Mouse (Mus musculus) limb, embryonic 11.5 days (tissue): ENCODE data around the gene Abcc2. TPM values are rescaled to one million over a fixed set of nuclear protein-coding genes. Genes with fewer than 3 reads are reported as not detected.

ENCODE experiments used
- ATAC-seq: fragments of 200-750 bp; cut with Nextera tagmentation; 2 replicates; pipeline ENCODE4 v1.8.0; 2017; ENCODE audit warnings: low read depth; ENCODE audit not compliant: insufficient number of reproducible peaks, low FRiP score, low TSS enrichment
- DNase-seq: peaks from one replicate; pipeline ENCODE4 v3.0.0-alpha.2; 2015; ENCODE audit warnings: low spot score
- H3K27ac ChIP-seq: fragments of 300-500 bp; sonication (generic); replicated peaks from 2 replicates; pipeline ENCODE4 v1.5.1; 2014; ENCODE audit warnings: low read depth, mild to moderate bottlenecking, low read length
- H3K27me3 ChIP-seq: fragments of 300-500 bp; sonication (generic); 2 replicates; pipeline ENCODE4 v1.6.1; 2014; ENCODE audit warnings: mild to moderate bottlenecking, low read length, mixed read lengths; ENCODE audit not compliant: control insufficient read depth, insufficient read depth
- H3K36me3 ChIP-seq: fragments of 300-500 bp; sonication (generic); 2 replicates; pipeline ENCODE4 v1.6.1; 2014; ENCODE audit warnings: mild to moderate bottlenecking, low read length, moderate library complexity, mixed read lengths; ENCODE audit not compliant: control insufficient read depth, insufficient read depth
- H3K4me1 ChIP-seq: fragments of 300-500 bp; sonication (generic); 2 replicates; pipeline ENCODE4 v1.6.1; 2014; ENCODE audit warnings: low read length, mixed read lengths; ENCODE audit not compliant: control insufficient read depth, insufficient read depth
- H3K4me2 ChIP-seq: fragments of 300-500 bp; sonication (generic); 2 replicates; pipeline ENCODE4 v1.6.1; 2014; ENCODE audit warnings: low read depth, mild to moderate bottlenecking, moderate library complexity; ENCODE audit not compliant: severe bottlenecking
- H3K4me3 ChIP-seq: fragments of 300-500 bp; sonication (generic); 2 replicates; pipeline ENCODE4 v1.5.1; 2014; ENCODE audit warnings: low read depth, low read length
- H3K9ac ChIP-seq: fragments of 300-500 bp; sonication (generic); 2 replicates; pipeline ENCODE4 v1.6.1; 2014; ENCODE audit warnings: mild to moderate bottlenecking, low read length
- H3K9me3 ChIP-seq: fragments of 300-500 bp; sonication (generic); 2 replicates; pipeline ENCODE4 v1.6.1; 2016; ENCODE audit warnings: low read length; ENCODE audit not compliant: control insufficient read depth
- WGBS: fragments of 180-500 bp; shearing (Covaris S2); extraction: QIAGEN DNeasy Blood & Tissue Kit; methylation state at CpG from one replicate; pipeline ENCODE4 v1.1.7; 2014; 5-methylcytosine and 5-hydroxymethylcytosine counted together
- polyA plus RNA-seq: library from polyadenylated mRNA; unstranded; fragments of >200 nt; fragmentation: Nextera tagmentation; extraction: Ambion mirVana; gene quantifications from 2 replicates; pipeline ENCODE4 v1.2.1, GENCODE M21; 2014

The Abcc2 gene
- polyA plus RNA-seq, 1 experiment from 2014 or later = 0.05 TPM

DNA sequence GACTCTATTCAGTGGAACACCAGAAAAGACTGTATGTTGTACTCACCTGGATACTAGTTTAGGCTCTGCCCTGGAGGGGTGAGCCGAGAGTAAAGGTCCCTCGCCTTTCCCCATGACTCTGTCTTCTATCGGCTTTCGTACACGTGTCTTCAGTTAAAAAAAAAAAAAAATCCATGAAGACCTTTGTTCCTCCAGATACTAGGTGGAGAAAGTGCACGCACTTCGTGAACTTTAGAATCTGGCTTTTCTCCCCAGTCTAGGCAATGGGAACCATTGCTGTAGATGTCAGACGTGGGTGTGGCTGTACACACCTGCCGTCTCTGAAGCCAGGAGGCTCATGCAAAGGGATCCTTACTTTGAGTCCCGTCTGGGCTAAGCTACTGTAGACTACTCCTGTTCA is 31.3 kb downstream of the Abcc2 start:
- Histone ChIP-seq H3K9me3 (no peaks in the 10 kb centered on the region), H3K9ac (no peak overlapping the region), H3K4me2 (no peak overlapping the region), H3K27ac (no peak overlapping the region), H3K27me3 (no peaks in the 10 kb centered on the region), H3K4me3 (no peak overlapping the region), H3K36me3 (no peaks in the 10 kb centered on the region), H3K4me1 (no peaks in the 10 kb centered on the region)
- ATAC-seq (no peak), DNase-seq (no peak)
- WGBS = 86% methylated on average over 10 of the region's 10 CpGs

DNA sequence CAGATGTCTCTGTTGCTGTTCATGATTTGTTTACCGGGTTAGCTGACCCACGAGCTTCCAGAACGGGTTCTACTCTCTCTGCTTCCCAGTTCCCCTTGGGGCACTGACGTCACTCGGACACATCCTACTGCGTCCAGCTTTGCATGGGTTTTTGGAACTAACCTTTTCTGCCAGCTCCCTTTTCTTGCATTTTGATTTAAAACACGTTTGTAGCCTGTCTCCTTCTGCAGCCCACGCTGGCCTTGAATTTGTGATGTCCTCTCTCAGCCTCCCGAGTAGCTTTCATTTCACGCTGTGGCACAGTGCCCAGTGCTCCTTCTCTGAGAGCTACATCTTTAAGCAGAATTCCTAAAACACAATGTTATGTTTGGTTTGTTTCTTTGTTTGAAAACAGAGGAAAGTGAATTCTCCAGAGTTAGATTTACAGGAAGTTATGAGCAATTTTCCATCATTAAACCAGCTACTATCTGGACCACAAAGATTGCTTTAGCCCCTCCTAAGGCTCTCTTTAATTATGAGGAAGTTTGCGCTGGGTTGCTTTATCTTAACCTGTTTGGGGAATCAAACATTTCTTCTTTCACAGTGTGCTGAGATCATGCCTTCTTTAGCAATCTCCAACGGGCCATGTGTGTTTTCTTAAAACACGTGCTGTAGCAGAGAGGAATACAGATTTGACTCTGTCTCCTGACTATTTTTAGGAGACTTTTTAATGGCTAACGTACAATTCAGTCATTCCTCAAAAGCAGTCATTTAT is 33.8 kb downstream of the Abcc2 start:
- no peak overlapping the region for H3K4me3 ChIP-seq
- no peak overlapping the region for H3K4me2 ChIP-seq
- no peak overlapping the region for H3K9ac ChIP-seq
- no peak overlapping the region for H3K27ac ChIP-seq
- H3K36me3 ChIP-seq = no peaks in the 10 kb centered on the region
- H3K9me3 ChIP-seq = no peaks in the 10 kb centered on the region
- ATAC-seq = no peak
- H3K27me3 ChIP-seq = no peaks in the 10 kb centered on the region
- DNase-seq = no peak
- H3K4me1 ChIP-seq = no peaks in the 10 kb centered on the region
- WGBS = 83% methylated on average over 14 of the region's 14 CpGs

DNA sequence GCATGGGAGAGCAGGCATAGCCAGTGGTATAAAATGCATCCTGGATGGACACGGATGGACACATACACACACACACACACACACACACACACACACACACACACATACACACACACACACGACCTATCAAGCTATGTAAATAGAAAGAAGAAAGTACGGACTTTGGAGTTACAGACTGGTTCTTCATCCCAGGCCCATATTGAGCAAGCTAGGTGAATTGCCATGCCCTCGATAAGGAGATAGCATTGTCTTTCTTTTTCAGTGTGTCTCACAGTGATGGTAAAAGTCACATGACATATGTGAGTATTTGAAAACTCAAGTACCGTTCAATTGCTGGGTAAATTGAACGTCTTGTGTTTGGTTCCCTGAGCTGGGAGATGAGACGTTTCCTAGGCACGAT is 44.9 kb downstream of the Abcc2 start:
- no peaks in the 10 kb centered on the region for H3K4me1 ChIP-seq
- no peak for DNase-seq
- no peak for ATAC-seq
- no peaks in the 10 kb centered on the region for H3K36me3 ChIP-seq
- no peaks in the 10 kb centered on the region for H3K27me3 ChIP-seq
- H3K9me3 ChIP-seq = no peaks in the 10 kb centered on the region
- H3K27ac ChIP-seq = no peak overlapping the region
- H3K9ac ChIP-seq = no peak overlapping the region
- 87% methylated on average over 8 of the region's 8 CpGs for WGBS
- no peak overlapping the region for H3K4me3 ChIP-seq
- no peak overlapping the region for H3K4me2 ChIP-seq

DNA sequence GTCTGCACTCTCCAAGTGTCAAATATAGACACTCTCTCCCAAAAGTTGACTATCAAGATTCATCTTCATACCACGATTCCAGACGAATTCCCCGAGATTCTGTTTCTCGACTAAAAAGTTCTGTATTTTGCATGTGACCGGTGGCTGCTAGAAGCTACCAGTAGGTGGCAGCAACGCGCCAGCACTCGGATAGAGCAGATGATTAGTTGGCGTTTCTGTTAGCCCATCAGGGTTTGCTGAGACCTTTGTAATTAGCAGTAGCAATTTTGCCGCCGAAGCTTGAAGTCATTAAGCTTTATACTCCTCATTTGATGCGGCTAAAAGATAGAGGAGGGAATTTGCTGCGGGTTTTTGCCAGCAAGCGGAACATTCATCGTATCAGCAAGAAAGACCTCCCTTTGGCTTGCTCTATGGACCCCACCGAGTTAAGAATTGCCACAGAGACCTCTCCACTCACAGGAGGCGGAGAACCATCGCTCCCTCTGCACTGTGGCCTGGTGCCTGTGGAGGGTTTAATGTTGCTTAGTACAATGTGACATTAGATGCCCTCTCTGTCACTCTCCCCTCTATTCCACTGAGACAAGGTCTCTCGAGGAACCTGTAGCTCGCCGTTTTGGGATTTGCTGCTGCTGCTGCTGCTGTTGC is 50.6 kb downstream of the Abcc2 start:
- Histone ChIP-seq H3K4me3 (no peak overlapping the region), H3K27ac (no peak overlapping the region), H3K9ac (no peak overlapping the region), H3K4me2 (no peak overlapping the region), H3K36me3 (no peaks in the 10 kb centered on the region), H3K9me3 (no peaks in the 10 kb centered on the region), H3K4me1 (no peaks in the 10 kb centered on the region), H3K27me3 (no peaks in the 10 kb centered on the region)
- ATAC-seq (no peak), DNase-seq (peak; percentile 87)
- WGBS = 34% methylated on average over 21 of the region's 21 CpGs

DNA sequence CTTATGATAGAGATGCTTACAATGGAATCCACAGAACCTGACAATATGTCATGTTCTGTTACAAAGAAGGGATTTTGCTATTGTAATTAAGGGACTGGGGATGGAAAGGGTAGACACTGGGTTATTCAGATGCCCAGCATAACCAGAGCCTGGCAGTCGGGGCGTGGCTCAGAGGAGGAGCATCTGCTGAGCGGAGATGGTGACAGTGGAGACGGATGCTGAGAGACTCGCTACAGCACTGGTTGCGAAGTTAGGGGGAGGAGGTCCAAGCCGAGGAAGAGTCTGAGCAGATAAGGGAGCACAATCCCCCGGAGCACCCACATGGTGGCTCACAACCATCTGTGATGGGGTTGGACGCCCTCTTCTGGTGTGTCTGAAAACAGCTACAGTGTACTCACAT is 61.2 kb downstream of the Abcc2 start:
- no peak overlapping the region for H3K9ac ChIP-seq
- peaks cover 11% of the 10 kb centered on the region for H3K36me3 ChIP-seq
- H3K4me1 ChIP-seq = no peaks in the 10 kb centered on the region
- DNase-seq (no peak), ATAC-seq (no peak)
- no peak overlapping the region for H3K27ac ChIP-seq
- 90% methylated on average over 9 of the region's 9 CpGs for WGBS
- H3K4me2 ChIP-seq = no peak overlapping the region
- H3K27me3 ChIP-seq = no peaks in the 10 kb centered on the region
- H3K9me3 ChIP-seq = no peaks in the 10 kb centered on the region
- no peak overlapping the region for H3K4me3 ChIP-seq

DNA sequence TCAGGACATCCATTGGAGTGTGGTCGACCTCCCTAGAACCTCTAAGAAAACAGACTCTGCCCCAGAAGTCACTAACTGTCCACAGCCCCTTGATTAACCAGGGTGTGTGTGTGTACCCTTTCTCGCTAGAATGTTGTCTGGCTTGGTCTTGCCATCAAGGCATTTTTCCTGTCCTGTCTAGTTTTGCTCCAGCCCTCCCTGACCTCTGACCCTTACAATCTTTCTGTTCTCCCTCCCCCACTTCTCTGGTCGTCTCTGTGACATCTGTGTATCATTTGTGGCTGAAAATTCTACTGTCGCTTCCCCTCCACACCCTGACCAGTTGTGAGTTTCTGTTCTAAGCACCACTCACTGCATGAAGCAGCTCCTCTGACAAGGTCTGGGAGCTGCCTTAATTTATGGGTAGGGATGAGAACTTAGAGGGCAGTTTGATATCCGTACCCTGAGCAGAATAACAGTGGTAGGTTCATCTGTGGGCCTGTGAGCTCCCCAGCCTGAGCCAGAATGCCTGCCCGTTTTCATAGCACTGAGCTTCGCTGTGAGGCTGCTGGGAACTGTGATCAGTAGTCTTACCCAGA is 63.4 kb downstream of the Abcc2 start:
- Histone ChIP-seq H3K4me1 (no peaks in the 10 kb centered on the region), H3K27ac (no peak overlapping the region), H3K4me3 (no peak overlapping the region), H3K9me3 (no peaks in the 10 kb centered on the region), H3K9ac (no peak overlapping the region), H3K4me2 (no peak overlapping the region), H3K27me3 (no peaks in the 10 kb centered on the region), H3K36me3 (peaks cover 15% of the 10 kb centered on the region)
- 34% methylated on average over 7 of the region's 7 CpGs for WGBS
- DNase-seq = no peak
- ATAC-seq = no peak

DNA sequence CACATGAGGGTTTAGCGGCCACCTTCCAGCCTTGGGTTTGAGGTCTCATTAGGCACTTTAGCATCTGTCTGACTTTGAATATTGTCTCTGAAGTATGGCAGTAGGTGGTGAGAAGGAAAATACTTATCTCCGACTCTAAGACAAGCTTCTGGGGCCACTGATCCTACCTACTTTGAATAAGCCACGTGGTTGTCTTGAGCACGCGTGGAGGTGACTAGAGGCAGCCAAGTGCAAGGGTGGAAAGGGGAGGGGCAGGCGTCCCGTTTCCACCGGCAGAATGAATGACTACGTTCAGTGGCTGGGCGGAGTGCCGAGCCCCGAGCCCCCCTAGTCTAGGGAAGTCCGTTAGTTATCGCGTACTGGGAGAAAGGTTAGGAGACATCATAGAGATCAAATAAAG is 65.1 kb downstream of the Abcc2 start:
- whole genome bisulfite sequencing = 89% methylated on average over 15 of the region's 15 CpGs

DNA sequence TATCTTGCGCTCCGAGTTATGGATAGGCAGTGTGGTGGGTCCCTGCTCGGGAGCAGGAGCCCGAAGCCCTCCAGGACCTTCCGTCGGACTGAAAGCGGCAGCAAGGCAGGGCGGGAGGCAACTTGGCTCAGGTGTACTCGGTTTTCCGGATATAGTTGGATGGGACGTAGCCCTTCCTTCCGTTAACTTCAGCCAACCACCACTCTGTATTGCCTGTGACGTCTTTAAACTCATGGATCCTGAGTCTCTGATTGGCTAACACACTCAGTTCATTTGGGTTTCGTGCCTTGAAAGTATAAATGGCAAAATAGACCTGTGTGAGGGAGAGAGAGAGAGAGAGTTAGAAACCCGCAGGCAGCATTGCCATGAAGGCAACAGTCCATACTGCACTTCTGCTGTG is 66.0 kb downstream of the Abcc2 start:
- no peak for DNase-seq
- peaks cover 21% of the 10 kb centered on the region for H3K36me3 ChIP-seq
- no peak overlapping the region for H3K4me2 ChIP-seq
- 96% methylated on average over 15 of the region's 15 CpGs for whole genome bisulfite sequencing
- no peak overlapping the region for H3K9ac ChIP-seq
- no peaks in the 10 kb centered on the region for H3K4me1 ChIP-seq
- no peak overlapping the region for H3K4me3 ChIP-seq
- H3K27ac ChIP-seq = no peak overlapping the region
- no peak for ATAC-seq
- no peaks in the 10 kb centered on the region for H3K9me3 ChIP-seq
- H3K27me3 ChIP-seq = no peaks in the 10 kb centered on the region

More for the DNA sequence above, 65.1 kb downstream of the Abcc2 start:
- Histone ChIP-seq H3K9me3 (no peaks in the 10 kb centered on the region), H3K4me2 (no peak overlapping the region), H3K9ac (no peak overlapping the region), H3K4me1 (no peaks in the 10 kb centered on the region), H3K27me3 (no peaks in the 10 kb centered on the region), H3K36me3 (peaks cover 17% of the 10 kb centered on the region), H3K4me3 (no peak overlapping the region), H3K27ac (no peak overlapping the region)
- no peak for DNase-seq
- ATAC-seq = no peak
